In genomic region chr15:32244344-32244955, GRCm38 (mm10) we compare ENCODE assay signal across 8 mouse cellular contexts. TPM values are rescaled to one million over a fixed set of nuclear protein-coding genes. Genes with fewer than 3 reads are reported as not detected.
DNase-seq lines count a peak whose midpoint lies in the region; ATAC-seq and TF ChIP-seq lines count a peak whose summit lies in the region.

TSS of gene Sema5a (plus strand) at chr15:32244810.

- WGBS in forebrain, embryonic 12.5 days: under 1% methylated on average over 31 of the region's 45 CpGs
- WGBS in heart, postnatal 0 days: under 1% methylated on average over 37 of the region's 45 CpGs
- WGBS in liver, postnatal 0 days (ENCODE audit: insufficient replicate concordance): 1% methylated on average over 34 of the region's 45 CpGs
- 5% methylated on average over 36 of the region's 45 CpGs for WGBS in olfactory bulb, adult 2 months

- no peaks in the 10 kb centered on the region for H3K9me3 ChIP-seq in forebrain, embryonic 12.5 days
- H3K9me3 ChIP-seq in heart, postnatal 0 days (replicated peaks; ENCODE audit: control insufficient read depth, low read length): no peaks in the 10 kb centered on the region
- H3K9me3 ChIP-seq in liver, postnatal 0 days (ENCODE audit: low read length): no peaks in the 10 kb centered on the region

- H3K4me2 ChIP-seq in forebrain, embryonic 12.5 days: peak within 1 kb of the TSS; percentile 99
- peak within 1 kb of the TSS; percentile 98 for H3K4me2 ChIP-seq in heart, postnatal 0 days (ENCODE audit: low read depth, low read length)
- peak within 1 kb of the TSS; percentile 93 for H3K4me2 ChIP-seq in liver, postnatal 0 days (ENCODE audit: low read depth, low read length)

- H3K27me3 ChIP-seq in forebrain, embryonic 12.5 days: no peaks in the 10 kb centered on the region
- H3K27me3 ChIP-seq in heart, postnatal 0 days (ENCODE audit: control insufficient read depth, insufficient read depth, low read length): no peaks in the 10 kb centered on the region
- peaks cover 13% of the 10 kb centered on the region; the same call in 1 of the 2 replicates for H3K27me3 ChIP-seq in liver, postnatal 0 days (ENCODE audit: insufficient read depth, low read length)

- H3K36me3 ChIP-seq in forebrain, embryonic 12.5 days (replicated peaks): 0 out of 2 replicates have a peak, but pooled peaks cover 4% of the 10 kb centered on the region
- H3K36me3 ChIP-seq in heart, postnatal 0 days (replicated peaks; ENCODE audit: control insufficient read depth, insufficient read depth, low read length): peaks cover 13% of the 10 kb centered on the region
- H3K36me3 ChIP-seq in liver, postnatal 0 days (replicated peaks; ENCODE audit: insufficient read depth, low read length): no peaks in the 10 kb centered on the region

- 0 out of 2 replicates have a peak, but pooled peaks have one; percentile 27 for TF ChIP-seq POLR2A in olfactory bulb, adult 2 months (IDR thresholded peaks at IDR 0.05; ENCODE audit: insufficient read depth, low read depth, low read length)

- peaks cover 20% of the 10 kb centered on the region for H3K4me1 ChIP-seq in forebrain, embryonic 12.5 days
- H3K4me1 ChIP-seq in heart, postnatal 0 days (ENCODE audit: control insufficient read depth, insufficient read depth): peaks cover 10% of the 10 kb centered on the region
- H3K4me1 ChIP-seq in liver, postnatal 0 days (ENCODE audit: insufficient read depth): peaks cover 14% of the 10 kb centered on the region
- peaks cover 8% of the 10 kb centered on the region for H3K4me1 ChIP-seq in olfactory bulb, adult 2 months (ENCODE audit: control insufficient read depth, insufficient read depth, low read length)

- H3K9ac ChIP-seq in forebrain, embryonic 12.5 days: peak within 1 kb of the TSS; percentile 68
- H3K9ac ChIP-seq in heart, postnatal 0 days (replicated peaks; ENCODE audit: low read depth, low read length): peak within 1 kb of the TSS; percentile 62
- H3K9ac ChIP-seq in liver, postnatal 0 days (replicated peaks): peak within 1 kb of the TSS; percentile 43

- peak within 1 kb of the TSS; percentile 62 for H3K4me3 ChIP-seq in forebrain, embryonic 12.5 days (replicated peaks)
- H3K4me3 ChIP-seq in heart, postnatal 0 days (ENCODE audit: low read depth, low read length): peak within 1 kb of the TSS; percentile 66
- peak within 1 kb of the TSS; percentile 61 for H3K4me3 ChIP-seq in liver, postnatal 0 days (ENCODE audit: low read depth, low read length)
- peak within 1 kb of the TSS; percentile 52 for H3K4me3 ChIP-seq in olfactory bulb, adult 2 months (ENCODE audit: insufficient read depth, low read depth, low read length)

- ATAC-seq in forebrain, embryonic 12.5 days (ENCODE audit: low FRiP score): peak; percentile 93
- ATAC-seq in heart, postnatal 0 days (ENCODE audit: insufficient read depth, low read depth): peak; percentile 89
- peak; percentile 94 for ATAC-seq in liver, postnatal 0 days

- peak; percentile 93 for DNase-seq in Muller cell, postnatal 12 days (ENCODE audit: inconsistent ontology term)
- DNase-seq in c-Kit-positive CD71-positive TER-119-negative erythroid progenitor cells, embryonic 14.5 days (ENCODE audit: low read depth): peak; percentile 8
- DNase-seq in heart, postnatal 0 days (ENCODE audit: low spot score): peak; percentile 84
- peak; percentile 81 to 86 for DNase-seq in kidney, postnatal 36 days
- DNase-seq in liver, postnatal 0 days: peak; percentile 79
- DNase-seq in urinary bladder, postnatal 25 days (ENCODE audit: low spot score): peak; percentile 59

- no peak for TF ChIP-seq EP300 in heart, postnatal 0 days (IDR thresholded peaks at IDR 0.05; ENCODE audit: low read depth)
- no peak for TF ChIP-seq EP300 in liver, postnatal 0 days (IDR thresholded peaks at IDR 0.05; ENCODE audit: low read depth)

- H3K27ac ChIP-seq in forebrain, embryonic 12.5 days: 0 out of 2 replicates have a peak within 1 kb of the TSS, but pooled peaks have one; percentile 5
- peak within 1 kb of the TSS; percentile 83 for H3K27ac ChIP-seq in heart, postnatal 0 days (ENCODE audit: low read depth)
- peak within 1 kb of the TSS; percentile 45; the same call in 1 of the 2 replicates for H3K27ac ChIP-seq in liver, postnatal 0 days (ENCODE audit: low read depth)
- no peak within 1 kb of the TSS for H3K27ac ChIP-seq in olfactory bulb, adult 2 months (ENCODE audit: insufficient read depth, low read depth, low read length)

- no peak for TF ChIP-seq CTCF in heart, postnatal 0 days (IDR thresholded peaks at IDR 0.05; ENCODE audit: low read depth)
- TF ChIP-seq CTCF in liver, postnatal 0 days (IDR thresholded peaks at IDR 0.05; ENCODE audit: low read depth): no peak
- TF ChIP-seq CTCF in olfactory bulb, adult 2 months (IDR thresholded peaks at IDR 0.05; ENCODE audit: insufficient read depth, low read depth, low read length): no peak

RNA-seq across cellular contexts. Expression of gene Sema5a, which starts in this region (rescaled TPM):
- 20.7 and 20.8 TPM in 2 replicates for polyA plus RNA-seq in forebrain, embryonic 12.5 days (2016; fragmentation: Nextera tagmentation; extraction: Ambion mirVana)
- total RNA-seq in heart, postnatal 0 days (2014; rRNA removed; ENCODE audit: low replicate concordance): 11.5 and 36.6 TPM in 2 replicates
- polyA plus RNA-seq in heart, postnatal 0 days (2015; fragmentation: Nextera tagmentation; extraction: Ambion mirVana): 3.3 and 3.7 TPM in 2 replicates
- 0.36 and 0.44 TPM in 2 replicates for polyA plus RNA-seq in liver, postnatal 0 days (2015; fragmentation: Nextera tagmentation; extraction: Ambion mirVana)
- not detected in 2 replicates for polyA plus RNA-seq in olfactory bulb, adult 2 months (2012; ENCODE audit: insufficient read depth, insufficient read length, low replicate concordance, missing spikeins)

Comparison
In these comparisons a context has a peak if more than half of its experiments do, and no peak if none do; other contexts are left out.
1. Peak in DNase-seq, ATAC-seq, H3K4me3 ChIP-seq, H3K27ac ChIP-seq, H3K9ac ChIP-seq and H3K4me2 ChIP-seq in liver, postnatal 0 days; RNA of the gene not detected or under 1 TPM.
2. DNase-seq: peak in every context shown above with its lines; median percentile 93 in Muller cell, postnatal 12 days; 84 in heart, postnatal 0 days; 84 in kidney, postnatal 36 days; 79 in liver, postnatal 0 days; 59 in urinary bladder, postnatal 25 days; 8 in c-Kit-positive CD71-positive TER-119-negative erythroid progenitor cells, embryonic 14.5 days.